9 mouse cellular contexts compared by ENCODE assay signal in the genomic region with DNA sequence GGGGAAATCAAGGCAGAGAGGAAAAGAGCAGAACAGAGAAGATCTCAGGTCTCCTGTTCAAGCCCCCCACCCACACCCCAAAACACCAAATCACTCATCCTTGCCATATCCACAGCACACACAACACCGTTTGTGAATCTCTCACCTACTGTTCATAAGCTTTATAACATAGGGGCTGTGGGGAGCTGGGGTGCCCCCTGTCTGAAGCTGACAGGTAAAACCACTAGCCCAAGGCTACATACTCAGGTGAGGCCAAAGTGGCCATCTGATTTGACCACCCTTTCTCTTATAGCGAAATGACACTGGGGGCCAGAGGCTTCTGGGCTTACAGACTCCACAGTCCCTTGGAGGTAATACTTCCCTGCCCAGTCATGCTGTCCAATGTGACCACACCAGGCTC. TPM values are rescaled to one million over a fixed set of nuclear protein-coding genes. Genes with fewer than 3 reads are reported as not detected.
A peak's percentile ranks its signal among the peaks of the same experiment; 100 is the strongest.
DNase-seq lines count a peak whose midpoint lies in the region; ATAC-seq and TF ChIP-seq lines count a peak whose summit lies in the region.
"Had no signal": no experiment of that assay in that cellular context is flagged by ENCODE, and none has a peak within 500 bp of the region (broad histone marks: within the 10 kb centered on the region; RNA-seq: fewer than 3 reads in every experiment).

No protein-coding gene starts in this region.

- H3K4me2 ChIP-seq in heart, embryonic 11.5 days, result peak overlapping the region; percentile 96
- peak overlapping the region; percentile 83 for H3K4me2 ChIP-seq in lung, embryonic 16.5 days (ENCODE audit: low read depth, low read length)
- H3K4me2 ChIP-seq in liver, postnatal 0 days (ENCODE audit: low read depth, low read length), result peak overlapping the region; percentile 89

- no peak for DNase-seq in heart, adult 9 months (ENCODE audit: low spot score in 2 of 2)
- no peak for DNase-seq in lung, postnatal 14 days
- DNase-seq in liver, postnatal 0 days, result no peak
- DNase-seq in left cerebral cortex, postnatal 10 days (ENCODE audit: extremely low spot score in 1 of 2, low spot score in 2 of 2), result no peak
- no peak for DNase-seq in adrenal gland, postnatal 25 days
- DNase-seq: gastrocnemius, postnatal 10 days had no signal

- no peak overlapping the region; the same call in 1 of the 2 replicates for H3K9ac ChIP-seq in heart, embryonic 11.5 days (ENCODE audit: low read depth, low read length)
- no peak overlapping the region for H3K9ac ChIP-seq in lung, embryonic 16.5 days (ENCODE audit: low read length)
- peak overlapping the region; percentile 79 for H3K9ac ChIP-seq in liver, postnatal 0 days (replicated peaks)

- H3K9me3 ChIP-seq in heart, embryonic 11.5 days (replicated peaks; ENCODE audit: control insufficient read depth, low read length), result no peaks in the 10 kb centered on the region
- H3K9me3 ChIP-seq in lung, embryonic 16.5 days (ENCODE audit: control insufficient read depth, low read length), result no peaks in the 10 kb centered on the region
- H3K9me3 ChIP-seq in liver, postnatal 0 days (ENCODE audit: low read length), result no peaks in the 10 kb centered on the region

- no peaks in the 10 kb centered on the region for H3K36me3 ChIP-seq in heart, embryonic 11.5 days (ENCODE audit: control insufficient read depth, insufficient read depth, low read length)
- no peaks in the 10 kb centered on the region for H3K36me3 ChIP-seq in lung, embryonic 16.5 days (ENCODE audit: control insufficient read depth, insufficient read depth, low read length)
- no peaks in the 10 kb centered on the region for H3K36me3 ChIP-seq in liver, postnatal 0 days (replicated peaks; ENCODE audit: insufficient read depth, low read length)

- no peak for TF ChIP-seq EP300 in liver, postnatal 0 days (IDR thresholded peaks at IDR 0.05; ENCODE audit: low read depth)

- H3K4me1 ChIP-seq in heart, embryonic 11.5 days (ENCODE audit: control insufficient read depth, insufficient read depth, low read length), result peaks cover 13% of the 10 kb centered on the region
- H3K4me1 ChIP-seq in lung, embryonic 16.5 days (replicated peaks; ENCODE audit: control insufficient read depth, insufficient read depth, low read length), result peaks cover 16% of the 10 kb centered on the region
- peaks cover 15% of the 10 kb centered on the region for H3K4me1 ChIP-seq in brown adipose tissue, adult 24 weeks (ENCODE audit: control insufficient read depth, insufficient read depth, insufficient read length, low read length)
- peaks cover 73% of the 10 kb centered on the region for H3K4me1 ChIP-seq in liver, postnatal 0 days (ENCODE audit: insufficient read depth)

- intact Hi-C loops in left cerebral cortex, postnatal 10 days (cut with DNase I), result loop anchor here (5.0 kb wide), 1 partner anchor 46 kb away; no protein-coding TSS in a partner anchor

- peaks cover 41% of the 10 kb centered on the region for H3K27me3 ChIP-seq in heart, embryonic 11.5 days (ENCODE audit: control insufficient read depth, insufficient read depth, low read length)
- peaks cover 31% of the 10 kb centered on the region for H3K27me3 ChIP-seq in lung, embryonic 16.5 days (ENCODE audit: control insufficient read depth, insufficient read depth, low read depth, low read length)
- no peaks in the 10 kb centered on the region for H3K27me3 ChIP-seq in liver, postnatal 0 days (ENCODE audit: insufficient read depth, low read length)

- no peak overlapping the region for H3K27ac ChIP-seq in heart, embryonic 11.5 days (ENCODE audit: low read depth, low read length)
- H3K27ac ChIP-seq in lung, embryonic 16.5 days (ENCODE audit: low read length), result no peak overlapping the region
- H3K27ac ChIP-seq in brown adipose tissue, adult 24 weeks (replicated peaks; ENCODE audit: low read depth, low read length), result no peak overlapping the region
- peak overlapping the region; percentile 90 for H3K27ac ChIP-seq in liver, postnatal 0 days (ENCODE audit: low read depth)

- H3K4me3 ChIP-seq in heart, embryonic 11.5 days (ENCODE audit: low read depth, low read length), result no peak overlapping the region; the same call in 1 of the 2 replicates
- H3K4me3 ChIP-seq in lung, embryonic 16.5 days (ENCODE audit: low read length), result no peak overlapping the region
- peak overlapping the region; percentile 89; the same call in 1 of the 2 replicates for H3K4me3 ChIP-seq in brown adipose tissue, adult 24 weeks (ENCODE audit: insufficient read depth, low read depth, low read length)
- H3K4me3 ChIP-seq in liver, postnatal 0 days (ENCODE audit: low read depth, low read length), result peak overlapping the region; percentile 82

- WGBS in heart, embryonic 11.5 days (ENCODE audit: insufficient replicate concordance), result 48% methylated on average over 2 of the region's 2 CpGs
- 48% methylated on average over 2 of the region's 2 CpGs for WGBS in lung, embryonic 16.5 days
- WGBS in liver, postnatal 0 days (ENCODE audit: insufficient replicate concordance), result 38% methylated on average over 2 of the region's 2 CpGs

- ATAC-seq in heart, embryonic 11.5 days (replicated peaks; ENCODE audit: insufficient number of reproducible peaks, low FRiP score, low TSS enrichment), result no peak
- ATAC-seq in lung, embryonic 16.5 days (ENCODE audit: low read depth), result no peak
- ATAC-seq in liver, postnatal 0 days, result no peak

- peak; percentile 33; the same call in 1 of the 2 replicates for TF ChIP-seq CTCF in liver, postnatal 0 days (IDR thresholded peaks at IDR 0.05; ENCODE audit: low read depth)

RNA-seq across cellular contexts. Expression of a gene that starts 1.5 kb away (rescaled TPM):
- polyA plus RNA-seq in heart, embryonic 11.5 days (2014; fragmentation: Nextera tagmentation; extraction: Ambion mirVana), result 0.10 and 0.42 TPM in 2 replicates
- 0.74 and 0.91 TPM in 2 replicates for polyA plus RNA-seq in lung, embryonic 16.5 days (2015; fragmentation: Nextera tagmentation; extraction: Ambion mirVana)
- polyA plus RNA-seq in brown adipose tissue, adult 24 weeks (2012; ENCODE audit: insufficient read depth, insufficient read length, missing spikeins), result 2.8 and 3.3 TPM in 2 replicates
- polyA plus RNA-seq in liver, postnatal 0 days (2015; fragmentation: Nextera tagmentation; extraction: Ambion mirVana), result 1.3 and 2.3 TPM in 2 replicates
- total RNA-seq in left cerebral cortex, postnatal 10 days (2021), result under 1 TPM; 0.79 to 0.81 TPM
- total RNA-seq in adrenal gland, postnatal 25 days (2021), result 8.6 and 14.8 TPM in 2 replicates

RNA-seq across cellular contexts. Expression of a gene that starts 24.3 kb away (rescaled TPM):
- polyA plus RNA-seq in heart, embryonic 11.5 days (2014; fragmentation: Nextera tagmentation; extraction: Ambion mirVana), result 214 and 254 TPM in 2 replicates
- 119 and 123 TPM in 2 replicates for polyA plus RNA-seq in lung, embryonic 16.5 days (2015; fragmentation: Nextera tagmentation; extraction: Ambion mirVana)
- 123 and 149 TPM in 2 replicates for polyA plus RNA-seq in brown adipose tissue, adult 24 weeks (2012; ENCODE audit: insufficient read depth, insufficient read length, missing spikeins)
- 349 and 355 TPM in 2 replicates for polyA plus RNA-seq in liver, postnatal 0 days (2015; fragmentation: Nextera tagmentation; extraction: Ambion mirVana)
- total RNA-seq in left cerebral cortex, postnatal 10 days (2021), result 10 to 100 TPM; 62.9 to 65.1 TPM
- 183 and 235 TPM in 2 replicates for total RNA-seq in adrenal gland, postnatal 25 days (2021)

Comparison
In these comparisons a context has a peak if more than half of its experiments do, and no peak if none do; other contexts are left out.
1. H3K4me3 ChIP-seq: peak in brown adipose tissue, adult 24 weeks (single experiment) and liver, postnatal 0 days (single experiment); none in heart, embryonic 11.5 days (single experiment) and lung, embryonic 16.5 days (single experiment).
2. Peak in every context shown above with its lines, with median percentiles within 50 percentile points of each other: H3K4me2 ChIP-seq.